Comparison of ENCODE assay signal across 9 mouse cellular contexts in the genomic region with DNA sequence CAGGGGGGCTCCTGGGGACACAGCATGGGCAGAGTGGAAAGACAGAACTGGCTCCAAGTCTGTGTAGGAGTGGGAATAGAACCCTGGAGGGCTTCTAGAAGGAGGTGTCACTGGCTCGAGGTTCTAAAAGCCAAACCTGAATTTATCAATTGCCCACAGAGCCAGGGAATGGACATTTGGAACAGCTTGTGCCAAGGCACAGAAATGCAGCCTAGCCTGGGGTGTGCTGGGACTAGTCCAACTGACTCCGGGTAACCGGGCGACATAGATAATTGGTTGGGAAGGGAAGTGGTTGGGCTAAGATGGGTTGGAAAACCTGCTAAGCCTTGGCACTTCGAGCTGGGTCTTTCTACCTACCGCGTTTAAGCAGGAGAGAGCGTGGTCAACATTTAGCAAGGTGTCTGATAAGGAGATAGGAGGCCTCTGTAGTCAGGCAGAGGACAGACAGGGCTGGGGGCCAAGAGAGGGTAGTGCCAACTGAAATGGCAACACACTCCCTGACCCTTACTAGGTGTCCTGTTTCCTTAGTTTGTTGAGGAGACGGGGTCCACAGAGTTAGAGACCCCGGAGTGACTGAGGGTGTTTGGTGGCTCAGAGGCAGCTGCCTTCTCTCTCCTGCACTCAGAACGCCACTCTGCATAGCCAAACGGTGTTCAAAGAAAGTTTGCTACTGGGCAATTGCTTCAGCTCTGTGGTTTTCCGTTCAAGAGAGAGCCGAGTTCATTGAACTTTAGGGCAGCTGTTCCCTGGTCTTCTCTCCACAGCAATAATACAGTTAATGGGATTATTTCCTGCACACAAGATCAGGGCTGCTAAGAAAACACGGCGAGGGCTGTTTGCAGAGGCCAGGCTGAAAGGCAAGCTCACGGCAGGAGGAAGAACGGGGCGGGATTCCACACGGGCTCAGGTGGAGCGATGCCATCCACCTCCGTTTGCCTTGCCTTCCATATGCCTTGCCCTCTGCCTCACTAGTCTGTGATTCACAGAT.
DNase-seq lines count a peak whose midpoint lies in the region; ATAC-seq and TF ChIP-seq lines count a peak whose summit lies in the region.
"Had no signal": no experiment of that assay in that cellular context is flagged by ENCODE, and none has a peak within 500 bp of the region (broad histone marks: within the 10 kb centered on the region; RNA-seq: fewer than 3 reads in every experiment).

No protein-coding gene starts in this region.

- no peak overlapping the region for H3K27ac ChIP-seq in limb, embryonic 14.5 days (replicated peaks; ENCODE audit: low read depth, low read length)
- H3K27ac ChIP-seq: limb, embryonic 15.5 days had no signal

- no peak overlapping the region for H3K9ac ChIP-seq in limb, embryonic 14.5 days (ENCODE audit: low read depth, low read length, severe bottlenecking)
- H3K9ac ChIP-seq: limb, embryonic 15.5 days had no signal

- WGBS in limb, embryonic 14.5 days, result 35% methylated on average over 22 of the region's 22 CpGs

- peak; percentile 59 for ATAC-seq in granulocyte monocyte progenitor cell, adult 5-6 weeks (replicated peaks; ENCODE audit: poor library complexity, severe bottlenecking)
- no peak for ATAC-seq in limb, embryonic 14.5 days (ENCODE audit: low FRiP score, low read depth)

- H3K36me3 ChIP-seq in limb, embryonic 14.5 days (ENCODE audit: control insufficient read depth, insufficient read depth, low read length), result no peaks in the 10 kb centered on the region
- H3K36me3 ChIP-seq: limb, embryonic 15.5 days had no signal

- peak overlapping the region; percentile 23; the same call in 1 of the 2 replicates for H3K4me2 ChIP-seq in limb, embryonic 14.5 days (replicated peaks; ENCODE audit: low read depth, low read length, severe bottlenecking)
- H3K4me2 ChIP-seq: limb, embryonic 15.5 days had no signal

- DNase-seq in cerebellum, postnatal 36 days, result peak; percentile 15 to 20
- no peak for DNase-seq in cerebellum, postnatal 4 days (ENCODE audit: low spot score in 2 of 2)
- DNase-seq in 3T3-L1 (ENCODE audit: low read depth, low spot score), result peak; percentile 28
- no peak for DNase-seq in limb, embryonic 14.5 days (ENCODE audit: low spot score)
- no peak for DNase-seq in testis, postnatal 14 days (ENCODE audit: low spot score)
- DNase-seq in thymus, postnatal 14 days, result no peak
- no peak for DNase-seq in layer of hippocampus, adult 11-12 months (ENCODE audit: low spot score)

- peaks cover 30% of the 10 kb centered on the region for H3K4me1 ChIP-seq in limb, embryonic 14.5 days (ENCODE audit: control insufficient read depth, insufficient read depth, low read length)

- no peak for TF ChIP-seq POLR2A in limb, embryonic 14.5 days (IDR thresholded peaks at IDR 0.05; ENCODE audit: borderline replicate concordance, extremely low read depth, insufficient read depth, insufficient read length)

- no peaks in the 10 kb centered on the region; the same call in 1 of the 2 replicates for H3K27me3 ChIP-seq in limb, embryonic 14.5 days (ENCODE audit: control insufficient read depth, insufficient read depth, low read length)

- no peak overlapping the region for H3K4me3 ChIP-seq in limb, embryonic 14.5 days (replicated peaks; ENCODE audit: low read length)
- H3K4me3 ChIP-seq: limb, embryonic 15.5 days had no signal

- no peaks in the 10 kb centered on the region for H3K9me3 ChIP-seq in limb, embryonic 14.5 days (ENCODE audit: control insufficient read depth, low read length)
- H3K9me3 ChIP-seq: limb, embryonic 15.5 days had no signal

Comparison
In these comparisons a context has a peak if more than half of its experiments do, and no peak if none do; other contexts are left out.
1. DNase-seq: peak in cerebellum, postnatal 36 days (2 of 2) and 3T3-L1 (single experiment); none in cerebellum, postnatal 4 days (0 of 2), limb, embryonic 14.5 days (single experiment), testis, postnatal 14 days (single experiment), thymus, postnatal 14 days (single experiment) and layer of hippocampus, adult 11-12 months (single experiment).